Mouse (Mus musculus): ENCODE results near the gene Frmd6. TPM values are rescaled to one million over a fixed set of nuclear protein-coding genes. Genes with fewer than 3 reads are reported as not detected.

Frmd6 gene
- polyA plus RNA-seq, 1 experiment from 2014 or later: 9.3 TPM

DNA sequence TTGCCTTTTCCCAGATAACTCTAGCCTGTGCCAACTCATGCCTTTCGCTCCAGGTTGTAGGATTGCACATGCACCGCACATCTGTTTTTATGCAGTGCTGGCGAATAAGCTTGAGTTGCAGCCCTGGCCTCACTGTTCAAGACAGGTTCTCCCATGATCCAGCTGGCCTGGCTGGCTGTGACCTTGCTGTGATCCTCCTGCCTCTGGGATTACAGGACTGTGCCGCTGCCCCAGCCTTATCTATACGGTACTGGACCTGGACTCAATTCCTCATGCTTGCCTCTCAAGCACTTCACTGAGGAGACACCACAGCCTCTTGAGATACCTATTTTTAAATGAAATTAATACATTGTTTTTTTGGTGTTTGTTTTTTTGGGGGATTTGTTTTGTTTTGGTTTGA is 118.9 kb downstream of the Frmd6 start:
- H3K36me3 ChIP-seq: peaks cover 41% of the 10 kb centered on the region
- 97% methylated on average over 5 of the region's 5 CpGs for WGBS

DNA sequence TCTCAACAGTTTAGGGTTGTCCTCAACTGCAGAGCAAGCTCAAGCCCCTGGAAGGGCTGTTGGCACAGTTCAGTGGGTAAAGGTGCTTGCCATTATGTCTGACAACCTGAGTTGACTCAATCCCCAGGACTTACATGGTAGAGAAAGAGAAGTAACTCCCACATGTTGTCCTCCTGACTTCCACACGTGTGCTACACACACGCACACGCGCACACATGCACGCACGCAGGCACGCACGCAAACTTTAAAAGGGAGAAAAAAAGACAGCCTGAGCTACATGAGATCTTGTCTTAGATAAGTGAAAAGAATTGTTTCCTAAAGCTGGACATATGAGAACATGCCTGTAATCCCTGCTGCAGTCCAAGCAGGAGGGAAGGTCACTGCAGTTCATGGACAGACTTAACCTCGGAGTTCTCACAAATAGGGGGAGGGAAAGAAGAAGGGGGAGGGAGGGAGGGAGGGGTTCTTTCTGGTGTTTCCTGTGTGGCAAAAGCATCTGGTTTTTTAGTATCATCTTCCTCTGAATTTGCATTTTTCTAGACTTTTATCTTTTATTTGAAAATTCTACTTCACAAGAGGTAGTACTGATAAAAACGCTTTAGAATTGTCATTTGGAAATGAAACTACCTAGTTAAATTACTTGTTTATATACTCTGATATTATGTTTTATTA is 121.4 kb downstream of the Frmd6 start:
- ATAC-seq (ENCODE audit: low FRiP score): no peak
- Histone ChIP-seq H3K27me3 (replicated peaks) (no peaks in the 10 kb centered on the region), H3K4me3 (replicated peaks) (no peak overlapping the region), H3K9ac (replicated peaks) (no peak overlapping the region), H3K4me2 (no peak overlapping the region), H3K9me3 (replicated peaks) (no peaks in the 10 kb centered on the region), H3K4me1 (no peaks in the 10 kb centered on the region), H3K27ac (replicated peaks) (no peak overlapping the region), H3K36me3 (peaks cover 57% of the 10 kb centered on the region)
- 94% methylated on average over 10 of the region's 10 CpGs for WGBS

More for the DNA sequence above, 118.9 kb downstream of the Frmd6 start:
- H3K27ac ChIP-seq (replicated peaks): no peak overlapping the region
- no peak for ATAC-seq (ENCODE audit: low FRiP score)
- no peaks in the 10 kb centered on the region for H3K27me3 ChIP-seq (replicated peaks)
- H3K4me1 ChIP-seq: peaks cover 6% of the 10 kb centered on the region
- no peak overlapping the region for H3K4me3 ChIP-seq (replicated peaks)
- no peaks in the 10 kb centered on the region for H3K9me3 ChIP-seq (replicated peaks)
- H3K9ac ChIP-seq (replicated peaks): no peak overlapping the region
- H3K4me2 ChIP-seq: no peak overlapping the region

Other genes with a start within 250 kb of the Frmd6 start
- gene Actr10, start 112.3 kb downstream of the Frmd6 start, polyA plus RNA-seq (2015; fragmentation: Nextera tagmentation; extraction: Ambion mirVana): 181 and 190 TPM in 2 replicates
- gene Psma3, start 149.1 kb downstream of the Frmd6 start, polyA plus RNA-seq (2015; fragmentation: Nextera tagmentation; extraction: Ambion mirVana): 522 and 529 TPM in 2 replicates
- gene Arid4a, start 190.5 kb downstream of the Frmd6 start, polyA plus RNA-seq (2015; fragmentation: Nextera tagmentation; extraction: Ambion mirVana): 43.1 and 43.9 TPM in 2 replicates